Mouse (Mus musculus) lung, adult 2 months (tissue): Measurements from ENCODE around the gene Ankrd2. TPM values are rescaled to one million over a fixed set of nuclear protein-coding genes. Genes with fewer than 3 reads are reported as not detected.
A peak's percentile ranks its signal among the peaks of the same experiment; 100 is the strongest.

Source experiments
- DNase-seq: peaks from one replicate; pipeline ENCODE4 v3.0.0; 2022
- H3K4me1 ChIP-seq: fragments of 200-500 bp; 2 replicates; pipeline ENCODE4 v1.6.1; 2011; ENCODE audit warnings: low read length; ENCODE audit not compliant: control insufficient read depth, insufficient read depth
- H3K4me3 ChIP-seq: fragments of 200-500 bp; replicated peaks from 2 replicates; pipeline ENCODE3; 2011; ENCODE audit warnings: low read depth, mild to moderate bottlenecking, control low read depth, low read length; ENCODE audit errors: extremely low read depth
- CTCF ChIP-seq: fragments of 200-500 bp; IDR thresholded peaks from 2 replicates; pipeline ENCODE4 v1.5.1; 2011; ENCODE audit warnings: mild to moderate bottlenecking, low read length, control low read depth; ENCODE audit not compliant: insufficient read depth
- POLR2A ChIP-seq: fragments of 200-500 bp; IDR thresholded peaks from 2 replicates; pipeline ENCODE4 v1.6.1; 2011; ENCODE audit warnings: low read depth, mild to moderate bottlenecking, control low read depth, low read length, borderline replicate concordance; ENCODE audit errors: extremely low read depth
- WGBS: fragments of 180-500 bp; shearing (Covaris S2); methylation state at CpG from one replicate; pipeline ENCODE4 v1.1.7; 2018; 5-methylcytosine and 5-hydroxymethylcytosine counted together
- polyA plus RNA-seq: library from polyadenylated mRNA; depleted of rRNA; stranded (reverse); fragments of >200 nt; gene quantifications from 2 replicates; pipeline ENCODE4 v1.2.3, GENCODE M21; 2012; rRNA removed

Gene Ankrd2
- polyA plus RNA-seq, result 0.14 and 0.20 TPM in 2 replicates

GRCm38 (mm10) chr19:42035456-42036248, at the start of gene Ankrd2:
Gene Ankrd2, plus strand, starts transcription at chr19:42036000.
- 59% methylated on average over 19 of the region's 19 CpGs for WGBS
- peak; percentile 82 for DNase-seq
- no peak within 1 kb of the TSS for H3K4me3 ChIP-seq

DNA sequence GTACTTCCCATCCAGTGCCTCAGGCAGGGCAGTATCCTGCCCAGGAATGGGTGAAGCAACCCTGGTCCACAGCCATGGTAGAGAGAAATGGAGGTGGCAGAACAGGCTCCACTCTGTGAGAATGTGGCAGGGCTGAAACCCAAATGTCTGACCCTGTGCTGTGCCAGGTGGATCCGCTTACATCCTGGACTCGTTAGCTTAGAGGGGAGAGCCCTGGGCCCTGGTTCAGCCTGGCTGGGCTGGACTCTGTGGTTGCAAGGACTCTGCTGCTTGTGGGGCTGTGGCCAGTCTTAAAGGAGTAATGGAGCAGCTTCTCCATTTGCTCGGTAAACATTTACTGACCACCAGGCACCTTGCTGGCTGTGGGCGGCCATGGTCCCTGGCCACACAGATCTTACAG, 48.6 kb upstream of the Ankrd2 start:
- no peak for TF ChIP-seq POLR2A
- no peak for TF ChIP-seq CTCF
- peaks cover 3% of the 10 kb centered on the region for H3K4me1 ChIP-seq
- DNase-seq, result no peak
- no peak overlapping the region for H3K4me3 ChIP-seq
- 73% methylated on average over 4 of the region's 4 CpGs for WGBS

More at GRCm38 (mm10) chr19:42035456-42036248, at the start of gene Ankrd2:
- TF ChIP-seq POLR2A (no peak), CTCF (peak; percentile 79)
- H3K4me1 ChIP-seq, result 0 out of 2 replicates have a peak, but pooled peaks cover 2% of the 10 kb centered on the region

GRCm38 (mm10) chr19:41989810-41990209, 46.0 kb upstream of the Ankrd2 start:
- Histone ChIP-seq H3K4me3 (no peak overlapping the region), H3K4me1 (peaks cover 7% of the 10 kb centered on the region; the same call in 1 of the 2 replicates)
- TF ChIP-seq CTCF, result no peak
- TF ChIP-seq POLR2A, result no peak
- DNase-seq, result no peak
- WGBS, result 71% methylated on average over 6 of the region's 6 CpGs

DNA sequence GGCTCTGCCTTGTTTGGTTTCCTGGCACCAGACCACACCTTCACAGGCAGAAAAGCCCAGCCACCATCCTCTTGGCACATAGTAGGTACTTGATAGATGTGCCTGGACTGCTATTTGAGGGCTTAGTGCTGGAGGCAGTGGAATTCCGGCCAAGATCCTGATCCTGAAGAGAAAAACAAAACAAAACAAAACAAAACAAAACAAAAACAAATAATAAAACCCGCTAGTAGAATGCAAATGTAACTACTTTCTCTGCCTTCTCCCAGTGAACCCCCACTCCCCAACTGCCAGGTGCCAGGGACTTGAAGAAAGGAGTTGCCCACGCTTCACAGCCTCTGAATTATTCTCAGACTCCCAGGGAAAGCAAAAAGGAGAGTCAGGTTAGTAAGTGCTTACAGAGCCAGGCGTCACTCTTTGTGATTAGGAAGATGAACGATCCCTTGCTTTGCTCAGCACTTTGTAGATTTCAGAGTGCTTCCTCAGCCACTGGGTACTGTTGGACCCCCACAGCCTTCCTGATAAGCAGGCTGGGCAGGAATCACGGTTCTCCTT, 43.8 kb upstream of the Ankrd2 start:
- DNase-seq, result no peak
- WGBS, result 54% methylated on average over 6 of the region's 6 CpGs

DNA sequence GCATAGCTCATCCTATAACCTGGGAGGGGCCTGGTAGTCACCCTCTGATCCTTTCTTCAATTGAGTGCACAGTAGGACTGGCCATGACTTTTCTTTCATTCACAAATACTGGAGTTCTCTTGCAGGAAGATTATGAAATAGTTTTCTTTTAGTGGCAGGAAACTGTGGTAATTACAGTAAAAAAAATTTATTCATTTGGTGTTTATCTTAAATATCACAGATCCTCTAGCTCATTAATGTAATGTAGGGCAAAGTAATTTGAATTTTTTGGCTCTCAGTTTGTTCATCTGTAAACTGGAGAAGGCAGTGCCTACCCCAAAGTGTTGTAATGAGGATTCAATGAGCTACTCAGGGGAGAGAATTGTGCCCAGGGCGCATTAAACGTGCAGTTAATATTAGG, 42.8 kb upstream of the Ankrd2 start:
- no peak for DNase-seq
- 51% methylated on average over 2 of the region's 2 CpGs for WGBS
- TF ChIP-seq CTCF (no peak), POLR2A (no peak)
- no peak overlapping the region for H3K4me3 ChIP-seq
- H3K4me1 ChIP-seq, result peaks cover 7% of the 10 kb centered on the region; the same call in 1 of the 2 replicates

More for the DNA sequence above, 43.8 kb upstream of the Ankrd2 start:
- TF ChIP-seq CTCF, result no peak
- TF ChIP-seq POLR2A, result no peak
- H3K4me1 ChIP-seq, result peaks cover 7% of the 10 kb centered on the region; the same call in 1 of the 2 replicates
- no peak overlapping the region for H3K4me3 ChIP-seq

- Histone ChIP-seq H3K4me1 (peaks cover 7% of the 10 kb centered on the region; the same call in 1 of the 2 replicates), H3K4me3 (no peak overlapping the region)
- 50% methylated on average over 6 of the region's 6 CpGs for WGBS
- DNase-seq, result no peak
- TF ChIP-seq POLR2A (no peak), CTCF (no peak)
These were observed 42.3 kb upstream of the Ankrd2 start for GRCm38 (mm10) chr19:41993484-41993883.

DNA sequence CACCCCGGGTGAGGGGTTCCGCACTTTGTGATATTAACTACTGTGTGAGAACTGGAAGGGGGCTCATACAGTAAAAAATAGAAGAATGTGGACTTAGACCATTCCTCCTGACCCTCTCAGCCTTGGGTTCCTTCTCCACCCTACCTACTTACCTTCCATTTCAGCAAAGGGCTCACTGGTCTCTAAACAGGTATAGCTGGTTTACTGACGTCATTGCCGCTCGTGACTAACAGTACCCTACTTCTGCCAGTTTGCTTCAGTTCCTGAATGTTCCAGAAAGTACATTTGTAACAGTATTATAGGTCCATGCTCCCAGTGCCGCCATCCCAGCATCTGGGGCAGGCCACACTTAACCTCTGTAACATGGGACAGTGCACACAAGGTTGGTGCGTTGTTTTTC, 41.8 kb upstream of the Ankrd2 start:
- 79% methylated on average over 7 of the region's 7 CpGs for WGBS
- DNase-seq, result no peak
- TF ChIP-seq POLR2A (no peak), CTCF (no peak)
- Histone ChIP-seq H3K4me3 (no peak overlapping the region), H3K4me1 (peaks cover 7% of the 10 kb centered on the region; the same call in 1 of the 2 replicates)

DNA sequence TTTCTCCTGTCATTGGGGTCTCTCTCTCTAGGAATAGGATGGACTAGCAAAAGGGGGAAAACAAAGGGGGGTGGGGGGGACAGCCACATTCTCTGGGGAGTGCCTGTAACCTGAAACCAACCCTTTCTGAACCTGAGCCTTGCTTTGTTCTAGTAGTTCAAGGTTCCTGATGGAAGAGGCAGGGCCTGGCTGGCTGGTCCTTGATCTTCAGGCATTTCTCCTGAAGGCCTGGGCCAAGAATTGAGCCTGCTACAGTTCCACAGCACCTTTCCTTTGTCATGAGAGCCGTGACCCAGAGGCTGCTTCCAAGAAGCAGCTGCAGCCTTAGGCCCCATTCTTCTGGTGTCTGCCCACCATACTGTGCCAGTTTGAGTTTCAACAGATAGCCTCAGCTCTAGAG, 40.3 kb upstream of the Ankrd2 start:
- H3K4me1 ChIP-seq, result peaks cover 7% of the 10 kb centered on the region; the same call in 1 of the 2 replicates
- TF ChIP-seq CTCF, result no peak
- no peak for TF ChIP-seq POLR2A
- no peak for DNase-seq
- no peak overlapping the region for H3K4me3 ChIP-seq
- 69% methylated on average over 1 of the region's 1 CpGs for WGBS

- H3K4me3 ChIP-seq, result no peak overlapping the region
- no peak for TF ChIP-seq CTCF
- no peak for TF ChIP-seq POLR2A
- WGBS, result 83% methylated on average over 10 of the region's 10 CpGs
- no peak for DNase-seq
- peaks cover 7% of the 10 kb centered on the region; the same call in 1 of the 2 replicates for H3K4me1 ChIP-seq
These were observed 38.7 kb upstream of the Ankrd2 start for GRCm38 (mm10) chr19:41997090-41997489.
